Mouse (Mus musculus): Measurements from ENCODE around the gene 1810049J17Rik.
"Not testable (repeated sequence)": the region's sequence is repeated elsewhere in the genome, so short reads cannot be mapped to it uniquely, and the experiment has no call there.

Gene 1810049J17Rik

DNA sequence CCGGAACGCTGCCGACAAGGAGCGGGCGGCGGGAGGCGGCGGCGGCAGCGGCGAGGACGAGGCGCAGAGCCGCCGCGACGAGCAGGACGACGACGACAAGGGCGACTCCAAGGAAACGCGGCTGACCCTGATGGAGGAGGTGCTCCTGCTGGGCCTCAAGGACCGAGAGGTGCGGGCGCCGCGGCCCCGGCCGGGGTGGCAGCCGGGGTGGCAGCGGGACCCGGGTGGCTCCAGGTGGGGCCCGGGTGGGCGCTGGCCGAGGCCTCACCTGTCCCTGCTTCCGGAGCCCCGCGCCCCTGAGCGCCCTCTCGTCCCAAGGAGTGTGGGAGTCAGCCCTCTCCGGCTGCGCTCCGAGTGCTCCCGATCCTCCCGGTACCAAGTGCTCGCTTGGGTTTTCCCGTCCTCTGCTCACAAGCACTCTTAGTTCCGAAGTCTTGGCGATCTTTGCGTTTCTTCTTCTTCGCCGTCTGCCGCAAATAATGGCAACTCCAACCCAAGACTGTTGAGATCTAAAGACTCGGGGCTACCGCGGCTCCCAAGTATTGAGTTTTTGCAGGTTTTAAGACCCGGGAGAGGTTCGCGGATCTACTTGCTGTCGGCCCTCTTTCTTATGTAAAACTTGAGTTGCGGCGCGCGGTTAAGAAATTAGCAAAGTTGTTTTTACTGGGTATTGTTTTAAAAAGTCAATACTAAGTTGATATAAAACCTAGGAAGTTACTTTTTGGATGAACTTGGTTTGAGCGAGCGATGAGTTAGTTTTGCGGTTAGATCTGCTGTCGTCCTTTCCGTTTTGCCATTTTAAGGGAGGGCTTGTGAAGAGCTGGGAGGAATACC lies at the start of gene 1810049J17Rik:
1810049J17Rik (minus strand) TSS at position 112 of the 834 bp plus-strand sequence.
- peak; percentile 22 to 23 for DNase-seq (ENCODE audit: low read depth in 2 of 2, low spot score in 2 of 2)

DNA sequence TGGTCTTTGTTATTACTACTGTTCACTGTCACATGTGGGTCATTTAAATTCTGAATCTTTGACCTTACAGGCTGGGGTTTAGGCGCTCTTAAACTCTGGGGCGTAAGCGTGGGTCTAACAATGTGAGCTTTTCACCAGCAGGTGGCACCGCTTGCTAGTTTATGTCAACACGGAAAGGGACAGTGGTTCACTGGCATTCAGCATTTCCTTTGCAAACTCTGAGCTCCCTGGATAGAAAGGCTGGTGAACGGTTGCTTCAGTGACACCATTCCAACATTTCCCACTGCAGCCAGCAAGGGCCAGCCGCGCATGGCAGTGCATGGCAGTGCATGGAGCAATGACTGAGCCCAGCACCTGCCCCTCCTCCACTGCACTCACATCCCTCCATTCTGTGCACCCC lies 49.5 kb upstream of the 1810049J17Rik start:
- DNase-seq (ENCODE audit: low read depth in 2 of 2, low spot score in 2 of 2) = peak; percentile 41 to 63

DNA sequence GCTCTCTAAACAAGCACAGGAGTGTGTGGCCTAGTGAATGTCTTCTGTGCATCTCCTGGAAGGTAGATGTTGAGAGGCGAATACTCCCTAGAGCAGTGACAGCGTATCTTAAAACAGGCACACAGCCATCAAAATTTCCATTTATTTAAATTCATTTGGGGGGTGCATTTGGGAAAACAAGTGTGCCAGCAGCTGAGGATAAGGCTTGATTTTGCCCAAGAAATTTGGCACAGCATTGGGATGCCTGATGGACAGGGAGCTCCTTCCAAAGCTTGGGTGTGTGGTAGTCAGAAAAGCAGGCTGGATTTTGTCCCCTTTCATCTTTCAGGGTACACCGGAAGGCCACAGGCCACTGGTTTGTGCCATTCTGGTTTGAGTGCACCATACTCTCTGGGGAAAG lies 48.4 kb upstream of the 1810049J17Rik start:
- DNase-seq (ENCODE audit: low read depth in 2 of 2, low spot score in 2 of 2) = no peak

DNA sequence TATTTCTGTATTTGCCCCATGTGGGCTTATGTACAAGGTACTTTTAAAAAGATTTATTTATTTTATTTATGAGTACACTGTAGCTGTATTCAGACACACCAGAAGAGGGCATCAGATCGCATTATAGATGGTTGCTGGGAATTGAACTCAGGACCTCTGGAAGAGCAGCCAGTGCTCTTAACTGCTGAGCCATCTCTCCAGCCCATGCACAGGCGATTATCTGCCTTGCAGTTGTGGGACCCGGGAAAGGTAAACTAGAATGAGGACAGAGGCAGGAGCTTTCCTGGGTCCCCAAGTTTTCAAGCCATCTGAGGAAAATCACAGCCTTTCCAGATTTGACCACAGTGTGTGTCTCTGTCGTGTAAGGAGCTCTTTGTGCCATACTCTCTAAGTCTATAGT lies 47.2 kb upstream of the 1810049J17Rik start:
- no peak for DNase-seq (ENCODE audit: low read depth in 2 of 2, low spot score in 2 of 2)

DNA sequence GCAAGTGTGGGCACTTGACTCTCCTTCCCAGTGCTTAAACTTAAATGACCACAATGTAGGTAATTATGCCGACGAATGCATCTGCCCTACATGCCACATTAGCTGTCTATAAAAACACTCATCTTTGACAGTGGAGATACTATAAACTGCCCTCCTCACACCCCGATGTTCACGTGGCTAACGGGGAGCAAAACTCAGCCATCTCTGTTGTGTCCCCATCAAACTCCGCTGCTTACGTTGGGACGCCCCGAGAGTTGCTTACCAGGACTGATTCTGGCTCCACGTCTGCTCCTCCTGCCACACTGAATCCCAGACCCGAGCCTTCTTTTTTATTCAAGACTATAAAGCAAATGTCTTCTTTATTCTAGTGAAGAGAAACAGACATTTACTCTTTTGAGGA lies 46.7 kb upstream of the 1810049J17Rik start:
- DNase-seq (ENCODE audit: low read depth in 2 of 2, low spot score in 2 of 2) = no peak

DNA sequence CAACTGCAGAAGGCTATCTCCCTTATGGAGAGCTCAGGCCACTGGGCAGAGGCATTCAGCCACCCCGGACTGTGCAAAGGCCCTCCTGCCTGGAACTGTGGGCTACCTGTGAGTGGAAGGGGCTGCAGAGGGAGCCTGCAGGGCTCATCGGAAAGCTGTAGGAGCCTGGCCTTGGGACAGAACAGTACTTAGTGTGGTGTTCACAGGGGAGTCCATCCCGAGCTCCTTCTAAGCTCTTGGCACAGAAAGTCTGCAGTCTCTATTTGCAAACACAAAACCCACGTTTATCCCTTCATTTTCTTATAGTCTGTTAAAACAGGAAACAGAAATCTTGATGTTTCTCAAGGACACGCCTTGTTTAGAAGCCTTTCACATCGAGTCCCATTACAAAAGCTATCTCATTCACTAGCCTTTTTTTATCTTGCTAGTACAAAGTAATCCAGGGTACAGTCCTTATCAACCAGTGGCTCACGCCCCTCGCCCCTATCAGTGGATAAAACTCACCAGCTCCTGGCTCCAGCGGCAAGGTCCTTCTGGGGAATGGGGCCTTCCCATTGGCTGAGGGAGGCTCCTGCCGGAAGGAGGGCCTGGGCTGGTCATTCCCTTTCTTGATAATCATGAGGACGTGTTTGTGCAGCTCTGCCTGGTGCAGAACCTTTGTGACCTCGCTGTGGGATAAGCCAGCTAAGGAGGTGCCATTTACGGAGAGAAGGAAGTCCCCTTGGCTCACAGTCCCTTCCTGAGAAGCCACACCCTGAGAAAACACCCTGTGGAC lies 45.8 kb upstream of the 1810049J17Rik start:
- DNase-seq (ENCODE audit: low read depth in 2 of 2, low spot score in 2 of 2) = no peak

DNA sequence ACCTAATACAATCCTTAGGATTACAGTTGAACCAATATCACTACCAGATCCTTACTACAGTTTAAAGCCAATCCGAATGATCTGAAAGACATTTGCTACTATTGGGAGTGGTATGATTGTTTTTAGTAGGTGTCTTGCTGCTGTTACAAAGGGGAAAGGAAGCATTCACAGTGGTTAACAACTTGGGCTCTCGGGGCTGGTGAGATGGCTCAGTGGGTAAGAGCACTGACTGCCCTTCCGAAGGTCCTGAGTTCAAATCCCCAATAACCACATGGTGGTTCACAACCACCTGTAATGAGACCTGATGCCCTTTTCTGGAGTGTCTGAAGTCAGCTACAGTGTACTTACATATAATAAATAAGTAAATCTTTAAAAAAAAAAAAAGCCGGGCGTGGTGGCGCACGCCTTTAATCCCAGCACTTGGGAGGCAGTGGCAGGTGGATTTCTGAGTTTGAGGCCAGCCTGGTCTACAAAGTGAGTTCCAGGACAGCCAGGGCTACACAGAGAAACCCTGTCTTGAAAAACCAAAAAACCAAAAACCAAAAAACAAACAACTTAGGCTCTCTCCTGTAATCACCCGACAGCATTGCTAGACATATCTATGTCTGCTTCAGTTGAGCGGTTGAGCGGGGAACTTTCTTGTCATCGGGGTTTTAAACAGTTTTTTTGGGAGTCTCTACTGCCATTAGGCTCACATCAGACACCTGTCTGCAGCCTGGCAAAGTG lies 45.0 kb upstream of the 1810049J17Rik start:
- DNase-seq (ENCODE audit: low read depth in 2 of 2, low spot score in 2 of 2) = not testable (repeated sequence)

DNA sequence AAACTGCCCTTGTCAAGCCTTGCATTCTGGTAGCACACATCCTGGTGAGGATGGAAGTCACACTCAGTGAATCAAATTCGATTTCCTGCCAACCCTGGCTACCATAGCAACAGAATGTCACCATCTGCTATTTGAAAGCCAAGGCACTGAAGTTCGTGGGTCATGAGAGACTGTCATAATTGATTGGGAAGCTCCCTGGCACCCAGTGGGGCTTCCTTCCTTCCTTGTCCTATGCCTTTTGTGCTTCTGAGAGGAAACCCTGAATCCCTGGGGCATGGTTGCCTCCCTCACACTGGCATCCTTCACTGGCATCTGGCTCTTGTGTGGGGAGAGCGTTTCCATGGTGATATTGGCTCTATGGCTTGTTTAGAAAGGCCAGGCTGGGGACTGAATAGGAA lies 44.4 kb upstream of the 1810049J17Rik start:
- DNase-seq (ENCODE audit: low read depth in 2 of 2, low spot score in 2 of 2) = no peak

DNA sequence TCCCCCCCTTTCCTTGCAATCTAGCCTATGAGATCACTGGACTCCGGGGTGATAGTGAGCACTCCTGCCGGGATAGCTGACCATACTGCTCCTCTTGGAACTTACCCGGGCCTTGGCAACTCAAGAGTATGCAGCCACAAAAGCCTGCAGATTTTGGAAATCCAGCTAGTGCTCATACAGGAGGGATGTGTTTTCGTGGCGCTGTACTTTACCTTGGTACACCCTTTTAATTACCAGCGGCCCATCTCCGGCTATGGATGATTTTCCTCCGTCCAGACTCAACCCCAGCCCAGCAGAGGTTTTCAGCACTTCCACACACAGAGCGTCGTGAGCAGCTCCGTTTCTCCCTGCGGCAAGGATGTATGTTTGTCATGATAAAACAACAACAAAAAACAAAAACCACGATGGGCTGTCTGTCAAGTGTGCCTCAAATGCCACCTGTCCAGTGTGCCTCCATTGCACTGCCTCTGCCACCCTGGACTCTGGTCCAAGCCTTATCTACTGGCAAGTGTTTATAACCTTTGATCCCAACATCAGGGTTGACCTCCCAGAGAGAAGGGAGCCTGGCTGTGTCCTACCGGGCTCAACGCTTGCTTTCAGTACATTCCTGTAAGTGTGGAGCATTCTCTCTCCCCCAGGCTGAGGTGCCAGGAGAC lies 43.8 kb upstream of the 1810049J17Rik start:
- no peak for DNase-seq (ENCODE audit: low read depth in 2 of 2, low spot score in 2 of 2)

DNA sequence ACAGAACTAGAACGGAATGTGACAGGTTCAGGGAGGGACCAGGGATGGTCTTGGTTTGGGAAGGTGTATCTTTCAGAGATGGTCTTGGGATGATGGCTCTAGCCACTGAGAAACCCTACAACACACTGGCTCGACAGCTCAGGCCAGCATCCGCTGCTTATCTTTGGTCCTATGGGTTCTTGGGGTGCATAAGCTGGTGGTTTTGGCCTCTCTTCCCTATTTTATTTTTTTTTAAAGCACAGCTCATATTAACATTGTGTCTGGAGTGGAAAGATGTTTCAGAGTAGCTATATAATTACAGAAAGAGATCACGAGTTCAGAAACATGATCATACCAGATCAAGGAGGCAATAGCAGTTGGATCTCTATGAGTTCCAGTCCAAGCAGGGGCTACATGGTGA lies 42.4 kb upstream of the 1810049J17Rik start:
- no peak for DNase-seq (ENCODE audit: low read depth in 2 of 2, low spot score in 2 of 2)

DNA sequence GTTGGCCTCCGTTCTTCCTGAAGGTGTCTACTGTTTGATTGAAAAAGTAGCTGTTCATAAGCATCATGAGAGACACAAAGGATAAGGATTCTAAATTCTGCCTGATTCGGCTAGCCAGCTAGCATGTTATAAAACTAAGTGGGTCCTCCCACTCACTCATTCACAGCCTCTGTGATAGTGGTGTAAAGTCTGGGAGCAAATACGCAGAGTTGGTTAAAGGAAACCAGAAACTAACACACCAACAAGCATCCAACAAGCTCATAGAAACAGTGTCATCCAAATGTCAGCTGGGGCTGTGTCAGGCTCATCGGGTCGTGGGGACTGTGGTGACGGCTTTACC lies 41.0 kb upstream of the 1810049J17Rik start:
- DNase-seq (ENCODE audit: low read depth in 2 of 2, low spot score in 2 of 2) = no peak

DNA sequence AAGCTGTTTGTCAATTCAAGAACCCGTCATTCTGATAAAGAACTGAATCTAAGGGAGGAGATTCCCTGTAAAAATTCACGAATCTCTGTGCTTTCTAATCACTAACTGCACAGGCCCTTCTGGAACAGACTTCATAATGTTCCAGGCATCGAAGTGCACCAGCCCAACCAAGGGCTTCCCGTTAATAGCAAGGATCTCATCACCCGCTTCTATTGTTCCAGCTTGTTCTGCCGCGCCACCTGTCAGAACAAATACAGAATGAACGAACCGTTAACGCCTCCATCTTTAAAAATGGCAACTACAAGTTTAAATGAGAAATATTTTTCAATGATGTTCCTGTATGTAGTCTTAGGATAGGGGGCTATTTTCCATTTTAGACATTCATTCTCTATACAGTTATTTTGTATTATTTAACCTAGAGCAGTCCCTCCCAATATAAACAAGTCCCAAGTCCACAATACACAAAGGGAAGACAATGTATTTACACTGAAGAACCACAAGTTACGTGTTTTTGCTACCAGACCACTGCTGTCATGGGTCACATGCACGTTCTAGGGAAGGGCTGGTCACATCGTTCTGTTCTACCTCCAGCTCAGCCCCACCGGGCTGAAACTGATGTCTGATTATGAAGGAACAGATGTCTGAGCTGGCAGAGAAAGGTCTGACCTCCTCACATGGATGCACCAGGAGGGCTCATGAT lies 40.5 kb upstream of the 1810049J17Rik start:
- no peak for DNase-seq (ENCODE audit: low read depth in 2 of 2, low spot score in 2 of 2)

DNA sequence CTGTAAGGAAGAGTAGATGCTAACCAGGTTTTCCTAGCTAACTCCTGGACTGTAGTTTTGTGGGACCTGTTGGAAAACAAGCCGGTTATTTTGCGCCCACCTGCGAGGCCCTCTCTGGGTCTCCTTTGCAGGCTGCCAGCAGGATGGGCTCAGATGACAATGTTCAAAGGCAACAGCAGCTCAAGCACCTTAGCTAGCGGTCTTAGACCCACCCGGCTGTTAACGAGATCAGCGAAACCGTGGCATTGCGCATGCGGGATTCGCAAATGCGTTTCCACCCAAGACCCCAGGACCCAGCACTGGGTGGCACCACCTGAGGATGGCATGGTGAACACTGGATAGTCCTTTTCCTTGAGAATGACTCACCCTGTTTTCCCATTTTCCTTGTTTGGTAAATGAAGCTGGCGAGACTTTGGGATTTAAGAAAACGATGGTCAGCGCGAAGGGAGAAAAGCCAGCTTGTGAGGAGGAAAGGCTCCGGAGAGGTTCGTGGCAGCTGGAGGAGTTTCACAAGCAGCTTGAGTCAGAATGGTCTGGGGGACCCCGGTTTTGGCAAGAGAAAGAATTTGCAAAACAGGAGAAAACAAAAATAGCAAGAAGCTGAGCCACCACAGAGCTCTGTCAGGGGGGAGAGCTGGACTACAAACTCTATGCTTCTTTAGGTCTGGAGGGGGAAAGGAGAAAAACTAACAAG lies 39.0 kb upstream of the 1810049J17Rik start:
- no peak for DNase-seq (ENCODE audit: low read depth in 2 of 2, low spot score in 2 of 2)

DNA sequence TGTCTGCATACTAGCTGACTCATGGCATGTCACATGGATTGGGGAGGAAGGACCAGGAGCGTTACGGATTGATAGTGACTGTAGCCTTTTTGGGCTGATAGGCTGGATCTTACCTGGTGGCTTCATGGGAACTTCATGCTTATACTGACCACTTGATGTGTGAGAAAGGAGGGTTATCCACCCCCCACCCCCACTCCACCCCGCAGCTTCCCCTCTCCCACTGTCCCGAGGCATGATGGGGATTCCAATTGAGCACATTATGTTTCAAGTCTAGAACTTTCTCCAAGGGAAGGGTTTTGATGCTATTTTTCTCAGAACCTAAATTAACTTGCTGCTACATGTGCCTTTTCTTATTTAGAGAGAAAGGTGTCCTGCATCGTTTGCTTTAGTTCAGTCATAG lies 36.7 kb upstream of the 1810049J17Rik start:
- no peak for DNase-seq (ENCODE audit: low read depth in 2 of 2, low spot score in 2 of 2)

DNA sequence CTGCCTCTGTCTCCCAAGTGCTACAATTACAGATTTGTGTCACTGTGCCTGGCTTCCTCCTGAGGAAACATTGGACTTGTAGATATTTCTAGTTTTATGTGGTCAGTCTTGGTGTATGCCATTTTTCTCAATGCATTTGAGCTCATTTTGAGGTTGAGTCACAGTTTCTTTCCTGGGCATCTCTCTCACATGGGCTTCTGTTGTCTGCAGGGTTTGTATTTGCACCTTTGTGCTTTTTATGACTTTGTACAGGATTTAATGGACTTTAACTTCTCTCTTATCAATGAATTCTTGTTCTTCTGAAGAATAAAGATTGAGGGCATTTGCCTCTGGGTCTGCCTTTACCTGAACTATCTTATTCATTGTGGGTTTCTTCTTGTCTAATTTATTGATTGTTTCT lies 35.8 kb upstream of the 1810049J17Rik start:
- DNase-seq (ENCODE audit: low read depth in 2 of 2, low spot score in 2 of 2) = no peak

DNA sequence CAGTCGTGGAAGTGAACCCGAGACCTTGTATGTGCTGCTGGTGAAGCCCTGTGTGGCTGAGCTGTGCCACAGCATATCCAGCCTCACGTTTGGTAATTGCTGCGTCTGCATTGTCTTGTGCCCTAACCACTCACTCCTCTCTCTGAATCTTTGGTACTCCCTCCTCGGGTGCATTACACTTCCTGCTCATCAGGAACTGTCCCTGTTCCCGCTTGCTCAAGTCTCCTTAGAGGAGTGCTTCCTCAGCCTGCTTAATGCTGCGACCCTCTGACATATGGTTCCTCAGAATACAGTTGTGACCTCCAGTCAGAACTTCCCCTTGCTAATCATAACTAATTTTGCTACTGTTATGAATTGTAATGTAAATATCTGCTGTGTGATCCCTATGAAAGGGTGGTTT lies 34.2 kb upstream of the 1810049J17Rik start:
- DNase-seq (ENCODE audit: low read depth in 2 of 2, low spot score in 2 of 2) = no peak

DNA sequence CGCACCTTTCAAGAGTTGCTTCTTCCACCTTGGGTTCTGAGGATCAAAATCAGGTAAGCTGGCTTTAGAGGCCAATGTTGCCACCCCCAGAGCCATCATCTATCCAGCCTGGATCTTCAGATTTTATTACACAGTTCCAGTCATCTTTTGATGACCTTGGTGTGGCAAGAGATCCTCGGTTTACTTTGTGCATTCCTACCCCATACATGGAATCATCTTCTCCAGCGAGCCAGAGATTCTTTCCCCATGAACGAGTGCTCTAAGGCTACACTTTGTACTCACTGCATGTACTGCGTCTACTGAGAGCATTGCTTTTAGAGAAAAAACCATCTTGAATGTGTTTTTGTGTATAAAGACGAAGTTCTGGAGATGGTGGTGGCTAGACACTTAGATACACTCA lies 33.6 kb upstream of the 1810049J17Rik start:
- DNase-seq (ENCODE audit: low read depth in 2 of 2, low spot score in 2 of 2) = no peak

DNA sequence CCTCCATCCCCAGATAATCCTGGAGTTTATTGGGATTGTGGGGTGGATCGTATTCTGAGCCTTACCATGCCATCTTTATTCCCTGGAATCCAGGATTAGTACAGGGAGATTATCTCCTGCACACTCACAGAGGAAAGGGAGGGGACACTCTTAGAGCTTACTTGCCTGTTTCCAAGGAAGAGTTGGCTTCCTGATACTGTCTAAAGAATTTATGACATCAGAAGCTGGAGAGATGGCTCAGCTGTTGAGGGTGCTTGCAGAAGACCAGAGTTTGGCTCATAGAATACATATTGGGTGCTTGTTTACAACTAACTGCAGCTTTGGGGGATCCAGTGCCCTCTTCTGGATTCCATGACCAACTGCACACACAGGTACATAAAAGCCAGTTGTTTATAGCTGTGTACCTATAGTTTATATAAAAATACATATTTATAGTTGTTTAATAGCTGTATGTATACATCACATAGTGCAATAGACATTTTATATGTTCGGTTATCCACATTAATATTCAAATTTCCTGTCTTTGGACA lies 32.6 kb upstream of the 1810049J17Rik start:
- DNase-seq (ENCODE audit: low read depth in 2 of 2, low spot score in 2 of 2) = no peak

DNA sequence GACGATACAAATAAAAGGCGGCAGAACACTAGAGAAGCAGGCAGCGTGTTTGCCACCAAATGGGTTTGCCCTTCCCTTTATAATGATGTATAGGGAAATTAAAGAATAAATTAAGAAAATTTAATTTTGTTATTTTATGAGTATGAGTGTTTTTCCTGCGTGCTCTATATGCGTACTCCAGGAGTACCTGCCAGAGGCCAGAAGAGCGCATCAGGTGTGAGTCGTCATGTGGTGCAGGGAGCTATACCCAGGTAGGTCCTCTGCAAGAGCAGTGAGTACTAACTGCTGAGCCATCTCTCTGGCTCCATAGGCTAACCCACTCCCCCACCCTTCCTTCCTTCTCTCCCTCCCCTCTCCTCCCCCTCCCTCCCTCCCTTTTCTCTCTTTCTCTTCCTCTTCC lies 29.8 kb upstream of the 1810049J17Rik start:
- no peak for DNase-seq (ENCODE audit: low read depth in 2 of 2, low spot score in 2 of 2)

DNA sequence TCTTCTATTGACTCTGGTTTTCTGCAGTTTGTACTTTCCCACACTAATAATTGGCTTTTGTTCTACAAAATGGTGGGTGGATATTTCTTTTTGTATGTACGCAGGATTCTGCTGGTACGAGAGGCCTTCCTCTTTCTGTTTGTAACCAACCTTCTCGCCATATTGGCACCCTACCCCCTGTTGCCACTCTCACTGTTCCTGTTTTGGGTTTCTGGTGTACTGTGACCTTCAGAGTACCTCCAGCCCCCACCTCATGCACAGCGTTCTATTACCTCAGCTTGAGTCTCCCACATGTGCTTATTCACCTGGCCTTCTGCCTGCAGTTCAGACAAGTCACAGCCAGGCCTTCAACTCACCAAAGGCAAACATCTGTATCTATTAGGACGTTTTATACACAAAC lies 28.1 kb upstream of the 1810049J17Rik start:
- DNase-seq (ENCODE audit: low read depth in 2 of 2, low spot score in 2 of 2) = no peak
